Mouse (Mus musculus) intestine, embryonic 14.5 days (tissue): ENCODE data around the gene Lrmda. TPM values are rescaled to one million over a fixed set of nuclear protein-coding genes. Genes with fewer than 3 reads are reported as not detected.

Experiments used
- ATAC-seq: fragments of 200-750 bp; cut with Nextera tagmentation; replicated peaks from 2 replicates; pipeline ENCODE4 v1.8.0; 2017; ENCODE audit warnings: low read depth, moderate number of reproducible peaks, moderate TSS enrichment, moderate library complexity; ENCODE audit not compliant: low FRiP score, low TSS enrichment
- DNase-seq: peaks from one replicate; pipeline ENCODE4 v3.0.0-alpha.2; 2018; ENCODE audit warnings: low spot score
- H3K27ac ChIP-seq: fragments of 300-500 bp; sonication (generic); 2 replicates; pipeline ENCODE4 v1.5.1; 2014; ENCODE audit warnings: low read depth, mild to moderate bottlenecking, control low read depth
- H3K27me3 ChIP-seq: fragments of 300-500 bp; sonication (generic); replicated peaks from 2 replicates; pipeline ENCODE4 v1.6.1; 2014; ENCODE audit warnings: low read length, control low read depth; ENCODE audit not compliant: control insufficient read depth, insufficient read depth
- H3K36me3 ChIP-seq: fragments of 300-500 bp; sonication (generic); 2 replicates; pipeline ENCODE4 v1.6.1; 2014; ENCODE audit warnings: low read length, control low read depth; ENCODE audit not compliant: control insufficient read depth, insufficient read depth
- H3K4me1 ChIP-seq: fragments of 300-500 bp; sonication (generic); replicated peaks from 2 replicates; pipeline ENCODE4 v1.6.1; 2014; ENCODE audit warnings: low read length, control low read depth, mixed read lengths; ENCODE audit not compliant: control insufficient read depth, insufficient read depth
- H3K4me2 ChIP-seq: fragments of 300-500 bp; sonication (generic); 2 replicates; pipeline ENCODE4 v1.6.1; 2014; ENCODE audit warnings: low read length
- H3K4me3 ChIP-seq: fragments of 300-500 bp; sonication (generic); 2 replicates; pipeline ENCODE4 v1.5.1; 2014; ENCODE audit warnings: low read depth, low read length, control low read depth, mixed read lengths
- H3K9ac ChIP-seq: fragments of 300-500 bp; sonication (generic); 2 replicates; pipeline ENCODE4 v1.6.1; 2014; ENCODE audit warnings: mild to moderate bottlenecking, low read length
- H3K9me3 ChIP-seq: fragments of 300-500 bp; sonication (generic); 2 replicates; pipeline ENCODE4 v1.6.1; 2016; ENCODE audit warnings: low read length, control low read depth; ENCODE audit not compliant: control insufficient read depth
- WGBS: fragments of 180-500 bp; shearing (Covaris S2); extraction: QIAGEN DNeasy Blood & Tissue Kit; methylation state at CpG from one replicate; pipeline ENCODE4 v1.1.7; 2014; 5-methylcytosine and 5-hydroxymethylcytosine counted together
- polyA plus RNA-seq: library from polyadenylated mRNA; unstranded; fragments of >200 nt; fragmentation: Nextera tagmentation; extraction: Ambion mirVana; gene quantifications from 2 replicates; pipeline ENCODE4 v1.2.1, GENCODE M21; 2014

Lrmda gene
- polyA plus RNA-seq, 1 experiment from 2014 or later, result 0.70 TPM

DNA sequence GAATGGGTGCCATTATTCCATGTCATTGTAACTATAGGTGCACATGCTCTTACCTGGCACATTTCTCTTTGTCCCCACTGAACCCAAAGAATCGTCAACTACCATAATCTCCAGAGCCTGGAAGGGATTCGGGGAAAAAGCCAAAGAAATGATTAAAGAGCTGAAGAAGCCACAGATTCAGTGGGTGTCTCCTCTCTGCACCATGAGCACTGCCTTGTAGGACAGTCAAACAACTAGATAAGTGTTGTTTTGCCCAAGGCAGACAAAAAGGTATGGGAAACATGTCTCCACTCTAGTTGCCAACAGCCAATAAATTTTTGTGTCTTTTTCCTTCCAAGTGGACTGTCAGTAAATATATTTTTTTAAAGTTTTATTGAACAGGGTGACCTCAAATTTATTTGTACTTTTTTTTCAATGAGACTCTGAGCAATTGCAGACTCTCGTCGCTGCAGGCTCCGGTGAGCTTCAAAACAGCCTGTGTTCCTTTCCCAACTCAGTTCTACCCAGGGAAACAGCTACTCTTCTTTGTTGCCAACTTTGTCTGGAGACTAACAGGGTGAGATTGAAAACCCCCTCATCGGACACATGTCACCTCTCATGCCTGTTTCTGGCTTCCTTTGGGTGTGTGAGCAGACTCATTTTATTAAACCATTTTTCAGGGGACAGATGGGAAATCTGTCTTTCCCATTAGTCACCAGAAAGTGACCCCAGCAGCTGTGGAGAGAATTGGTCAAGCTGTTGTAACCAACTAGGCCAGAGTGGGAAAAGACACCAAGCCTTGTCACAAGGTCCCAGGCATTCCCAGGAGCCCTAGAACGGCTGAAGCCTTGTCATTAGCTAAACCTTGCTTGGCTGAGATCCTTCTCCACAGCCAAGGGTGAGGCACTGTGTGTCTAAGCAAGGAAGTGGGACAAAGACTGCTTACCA lies 886.5 kb downstream of the Lrmda start:
- no peak overlapping the region for H3K27ac ChIP-seq
- ATAC-seq, result no peak
- 65% methylated on average over 7 of the region's 7 CpGs for WGBS

GRCm38 (mm10) chr14:22906716-22907115 lies 887.2 kb downstream of the Lrmda start:
- Histone ChIP-seq H3K27ac (no peak overlapping the region), H3K4me3 (no peak overlapping the region), H3K27me3 (no peaks in the 10 kb centered on the region), H3K4me2 (no peak overlapping the region), H3K9ac (no peak overlapping the region), H3K9me3 (no peaks in the 10 kb centered on the region), H3K36me3 (no peaks in the 10 kb centered on the region), H3K4me1 (peaks cover 8% of the 10 kb centered on the region)
- DNase-seq (no peak), ATAC-seq (no peak)
- WGBS, result 58% methylated on average over 4 of the region's 4 CpGs

More for the DNA sequence above, 886.5 kb downstream of the Lrmda start:
- no peak overlapping the region for H3K4me2 ChIP-seq
- no peaks in the 10 kb centered on the region for H3K36me3 ChIP-seq
- no peak for DNase-seq
- no peaks in the 10 kb centered on the region for H3K27me3 ChIP-seq
- no peak overlapping the region for H3K9ac ChIP-seq
- H3K4me1 ChIP-seq, result peaks cover 8% of the 10 kb centered on the region
- H3K4me3 ChIP-seq, result no peak overlapping the region
- no peaks in the 10 kb centered on the region for H3K9me3 ChIP-seq

DNA sequence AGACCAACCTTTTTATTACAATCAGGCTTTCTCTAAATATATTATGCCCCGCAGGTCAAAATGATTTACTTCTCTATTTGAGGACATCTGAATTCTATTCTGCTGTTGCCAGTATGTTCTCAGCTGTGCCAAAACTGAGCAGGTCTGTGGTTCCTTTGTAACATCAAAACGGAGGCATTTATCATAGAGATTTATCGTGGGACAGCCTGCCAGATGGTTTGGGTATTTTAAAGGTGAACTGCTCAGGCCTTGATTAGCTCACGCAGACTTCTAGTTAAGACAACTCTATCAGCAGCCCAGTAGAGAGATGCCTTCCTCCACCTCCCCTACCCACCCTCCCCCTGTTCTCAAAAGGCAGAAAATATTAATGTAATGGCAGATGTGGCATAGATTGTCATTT lies 887.7 kb downstream of the Lrmda start:
- H3K4me2 ChIP-seq, result no peak overlapping the region
- no peak overlapping the region for H3K4me3 ChIP-seq
- H3K27me3 ChIP-seq, result no peaks in the 10 kb centered on the region
- no peaks in the 10 kb centered on the region for H3K9me3 ChIP-seq
- DNase-seq (no peak), ATAC-seq (no peak)
- H3K36me3 ChIP-seq, result no peaks in the 10 kb centered on the region
- peaks cover 8% of the 10 kb centered on the region for H3K4me1 ChIP-seq
- WGBS, result 49% methylated on average over 4 of the region's 4 CpGs
- no peak overlapping the region for H3K27ac ChIP-seq
- H3K9ac ChIP-seq, result no peak overlapping the region

DNA sequence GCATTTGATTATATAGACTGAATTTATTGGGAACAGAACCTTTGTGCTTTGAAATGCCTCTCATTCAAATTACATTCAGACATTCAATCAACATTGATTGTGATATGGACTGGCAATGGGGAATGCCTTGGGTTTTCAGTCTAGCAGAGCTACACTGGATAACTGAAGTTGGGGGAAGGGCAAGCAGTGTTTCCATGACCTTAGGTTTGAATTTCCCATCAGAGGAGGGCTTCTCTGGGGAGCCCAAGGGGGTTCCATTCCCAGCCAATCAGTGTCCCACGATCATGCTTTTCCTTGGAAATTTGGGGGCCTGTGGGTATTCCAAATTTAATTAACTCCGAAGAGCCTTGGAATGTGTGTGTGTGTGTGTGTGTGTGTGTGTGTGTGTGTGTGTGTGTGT lies 888.5 kb downstream of the Lrmda start:
- Histone ChIP-seq H3K27me3 (no peaks in the 10 kb centered on the region), H3K9ac (no peak overlapping the region), H3K9me3 (no peaks in the 10 kb centered on the region), H3K4me2 (no peak overlapping the region), H3K36me3 (no peaks in the 10 kb centered on the region), H3K4me3 (no peak overlapping the region), H3K27ac (no peak overlapping the region), H3K4me1 (peaks cover 8% of the 10 kb centered on the region)
- ATAC-seq (no peak), DNase-seq (no peak)
- WGBS, result 70% methylated on average over 2 of the region's 2 CpGs

GRCm38 (mm10) chr14:22915463-22915862 lies 896.0 kb downstream of the Lrmda start:
- Histone ChIP-seq H3K4me1 (peaks cover 5% of the 10 kb centered on the region), H3K9me3 (no peaks in the 10 kb centered on the region), H3K9ac (no peak overlapping the region), H3K27me3 (no peaks in the 10 kb centered on the region), H3K4me3 (no peak overlapping the region), H3K36me3 (no peaks in the 10 kb centered on the region), H3K4me2 (no peak overlapping the region), H3K27ac (no peak overlapping the region)
- 95% methylated on average over 3 of the region's 3 CpGs for WGBS
- ATAC-seq (no peak), DNase-seq (no peak)

GRCm38 (mm10) chr14:22918499-22918898 lies 899.0 kb downstream of the Lrmda start:
- H3K9me3 ChIP-seq, result no peaks in the 10 kb centered on the region
- H3K4me3 ChIP-seq, result no peak overlapping the region
- no peaks in the 10 kb centered on the region for H3K36me3 ChIP-seq
- H3K27ac ChIP-seq, result no peak overlapping the region
- WGBS, result 83% methylated on average over 3 of the region's 3 CpGs
- DNase-seq (no peak), ATAC-seq (no peak)
- no peak overlapping the region for H3K9ac ChIP-seq
- no peak overlapping the region for H3K4me2 ChIP-seq
- H3K27me3 ChIP-seq, result no peaks in the 10 kb centered on the region
- H3K4me1 ChIP-seq, result peaks cover 10% of the 10 kb centered on the region

DNA sequence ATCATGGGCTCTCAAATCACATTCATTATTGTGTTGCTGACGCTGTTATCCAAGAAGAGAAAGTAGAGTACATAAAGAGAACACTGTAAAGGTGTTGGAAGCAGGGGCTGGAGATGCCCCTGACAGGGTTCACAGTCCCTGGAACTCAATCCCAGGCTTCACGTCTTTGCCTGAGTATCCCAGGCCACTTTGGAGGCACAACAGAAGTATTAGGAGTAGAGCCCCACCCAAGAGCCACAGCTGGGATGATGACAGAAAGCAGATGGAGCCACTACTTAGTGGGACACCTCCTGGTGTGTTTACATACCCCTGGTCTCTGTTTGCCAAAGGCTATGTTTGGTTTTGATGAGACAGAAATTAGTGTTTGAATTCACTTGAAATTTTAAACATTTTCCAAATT lies 899.4 kb downstream of the Lrmda start:
- DNase-seq (no peak), ATAC-seq (no peak)

DNA sequence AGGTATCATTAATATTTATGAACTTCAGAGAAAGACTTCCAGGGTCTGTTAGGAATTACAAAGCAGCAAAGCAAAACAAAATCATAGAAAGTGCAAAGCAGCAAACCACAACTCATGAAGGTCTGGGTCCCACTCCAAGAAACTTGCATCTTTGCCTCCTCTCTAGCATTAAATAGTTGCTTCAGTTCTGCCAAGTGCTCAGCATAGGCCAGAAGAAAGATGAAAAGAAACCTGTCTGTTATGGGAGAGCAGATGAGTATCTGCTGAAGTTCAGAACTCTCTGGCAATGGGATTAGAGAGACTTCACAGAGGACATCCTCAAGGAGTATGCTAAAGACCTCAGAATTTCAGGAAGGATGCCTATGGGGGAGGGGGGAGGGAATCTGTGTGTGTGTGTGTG lies 901.6 kb downstream of the Lrmda start:
- ATAC-seq (no peak), DNase-seq (no peak)
- Histone ChIP-seq H3K36me3 (no peaks in the 10 kb centered on the region), H3K27ac (no peak overlapping the region), H3K4me3 (no peak overlapping the region), H3K4me1 (peaks cover 10% of the 10 kb centered on the region), H3K27me3 (no peaks in the 10 kb centered on the region), H3K9ac (no peak overlapping the region), H3K9me3 (no peaks in the 10 kb centered on the region), H3K4me2 (no peak overlapping the region)

More for the DNA sequence above, 899.4 kb downstream of the Lrmda start:
- Histone ChIP-seq H3K27me3 (no peaks in the 10 kb centered on the region), H3K4me3 (no peak overlapping the region), H3K4me2 (no peak overlapping the region), H3K36me3 (no peaks in the 10 kb centered on the region), H3K27ac (no peak overlapping the region), H3K9ac (no peak overlapping the region), H3K4me1 (peaks cover 10% of the 10 kb centered on the region), H3K9me3 (no peaks in the 10 kb centered on the region)
- 60% methylated on average over 2 of the region's 2 CpGs for WGBS

GRCm38 (mm10) chr14:22921796-22922195 lies 902.3 kb downstream of the Lrmda start:
- Histone ChIP-seq H3K4me1 (peaks cover 10% of the 10 kb centered on the region), H3K9ac (no peak overlapping the region), H3K4me3 (no peak overlapping the region), H3K4me2 (no peak overlapping the region), H3K27me3 (no peaks in the 10 kb centered on the region), H3K9me3 (no peaks in the 10 kb centered on the region), H3K36me3 (no peaks in the 10 kb centered on the region), H3K27ac (no peak overlapping the region)
- no peak for DNase-seq
- 87% methylated on average over 2 of the region's 2 CpGs for WGBS
- no peak for ATAC-seq
